Mouse (Mus musculus) kidney, embryonic 15.5 days (tissue): ENCODE measurements around the gene Thap4. TPM values are rescaled to one million over a fixed set of nuclear protein-coding genes. Genes with fewer than 3 reads are reported as not detected.

Source experiments
- ATAC-seq: fragments of 200-750 bp; cut with Nextera tagmentation; replicated peaks from 2 replicates; pipeline ENCODE4 v1.8.0; 2017; ENCODE audit warnings: moderate TSS enrichment; ENCODE audit not compliant: low FRiP score
- H3K27ac ChIP-seq: fragments of 300-500 bp; sonication (generic); 2 replicates; pipeline ENCODE4 v1.5.1; 2015; ENCODE audit warnings: mild to moderate bottlenecking, inconsistent platforms
- H3K27me3 ChIP-seq: fragments of 300-500 bp; sonication (generic); 2 replicates; pipeline ENCODE4 v1.6.1; 2015; ENCODE audit warnings: inconsistent platforms
- H3K36me3 ChIP-seq: fragments of 300-500 bp; sonication (generic); 2 replicates; pipeline ENCODE4 v1.6.1; 2015; ENCODE audit warnings: inconsistent platforms
- H3K4me1 ChIP-seq: fragments of 300-500 bp; sonication (generic); 2 replicates; pipeline ENCODE4 v1.6.1; 2015; ENCODE audit warnings: inconsistent platforms
- H3K4me2 ChIP-seq: fragments of 300-500 bp; sonication (generic); 2 replicates; pipeline ENCODE4 v1.6.1; 2015; ENCODE audit warnings: moderate library complexity, mild to moderate bottlenecking, inconsistent platforms
- H3K4me3 ChIP-seq: fragments of 300-500 bp; sonication (generic); replicated peaks from 2 replicates; pipeline ENCODE4 v1.5.1; 2015; ENCODE audit warnings: mild to moderate bottlenecking, inconsistent platforms
- H3K9ac ChIP-seq: fragments of 300-500 bp; sonication (generic); 2 replicates; pipeline ENCODE4 v1.6.1; 2015; ENCODE audit warnings: mild to moderate bottlenecking, inconsistent platforms
- H3K9me3 ChIP-seq: fragments of 300-500 bp; sonication (generic); replicated peaks from 2 replicates; pipeline ENCODE4 v1.6.1; 2016; ENCODE audit warnings: inconsistent platforms
- WGBS: fragments of 180-500 bp; shearing (Covaris S2); methylation state at CpG from one replicate; pipeline ENCODE4 v1.1.7; 2015; ENCODE audit warnings: mixed read lengths; 5-methylcytosine and 5-hydroxymethylcytosine counted together
- polyA plus RNA-seq: library from polyadenylated mRNA; unstranded; fragments of >200 nt; fragmentation: Nextera tagmentation; extraction: Ambion mirVana; gene quantifications from 2 replicates; pipeline ENCODE4 v1.2.1, GENCODE M21; 2015

Thap4 gene
- polyA plus RNA-seq, 1 experiment from 2014 or later, result 63.7 TPM

- Histone ChIP-seq H3K4me3 (no peak overlapping the region), H3K27ac (no peak overlapping the region), H3K36me3 (no peaks in the 10 kb centered on the region), H3K4me1 (peaks cover 4% of the 10 kb centered on the region; the same call in 1 of the 2 replicates), H3K9ac (no peak overlapping the region), H3K4me2 (no peak overlapping the region), H3K9me3 (no peaks in the 10 kb centered on the region; the same call in 1 of the 2 replicates), H3K27me3 (no peaks in the 10 kb centered on the region)
- WGBS, result 68% methylated on average over 7 of the region's 7 CpGs
- ATAC-seq, result no peak
Measured at GRCm38 (mm10) chr1:93656325-93657024, 98.2 kb downstream of the Thap4 start.

GRCm38 (mm10) chr1:93654798-93655197, 99.9 kb downstream of the Thap4 start:
- Histone ChIP-seq H3K9me3 (no peaks in the 10 kb centered on the region; the same call in 1 of the 2 replicates), H3K4me1 (peaks cover 4% of the 10 kb centered on the region; the same call in 1 of the 2 replicates), H3K4me3 (no peak overlapping the region), H3K36me3 (no peaks in the 10 kb centered on the region), H3K4me2 (no peak overlapping the region), H3K27me3 (no peaks in the 10 kb centered on the region), H3K9ac (no peak overlapping the region), H3K27ac (0 out of 2 replicates have a peak overlapping the region, but pooled peaks have one; percentile 42)
- WGBS, result 61% methylated on average over 2 of the region's 2 CpGs
- ATAC-seq, result no peak

GRCm38 (mm10) chr1:93654275-93654674, 100.4 kb downstream of the Thap4 start:
- Histone ChIP-seq H3K4me1 (peaks cover 4% of the 10 kb centered on the region; the same call in 1 of the 2 replicates), H3K9ac (no peak overlapping the region), H3K36me3 (no peaks in the 10 kb centered on the region), H3K27ac (peak overlapping the region; percentile 42; the same call in 1 of the 2 replicates), H3K4me2 (no peak overlapping the region), H3K9me3 (no peaks in the 10 kb centered on the region; the same call in 1 of the 2 replicates), H3K27me3 (no peaks in the 10 kb centered on the region), H3K4me3 (no peak overlapping the region)
- no peak for ATAC-seq
- 29% methylated on average over 2 of the region's 2 CpGs for WGBS

Other genes starting within 250 kb of the Thap4 start
- gene Farp2, start 242.8 kb downstream of the Thap4 start, polyA plus RNA-seq, result 7.9 and 9.2 TPM in 2 replicates
- gene Stk25, start 96.2 kb downstream of the Thap4 start, polyA plus RNA-seq, result 169 and 180 TPM in 2 replicates
- 79.2 and 92.8 TPM in 2 replicates for gene Bok, start 69.2 kb downstream of the Thap4 start, polyA plus RNA-seq
- 86.5 and 88.1 TPM in 2 replicates for gene Atg4b, start 3.4 kb downstream of the Thap4 start, polyA plus RNA-seq
- gene Dtymk, start 47.1 kb upstream of the Thap4 start, polyA plus RNA-seq, result 251 and 258 TPM in 2 replicates
- gene Ing5, start 49.1 kb upstream of the Thap4 start, polyA plus RNA-seq, result 19.0 and 19.3 TPM in 2 replicates
- 14.1 and 16.5 TPM in 2 replicates for gene D2hgdh, start 70.0 kb upstream of the Thap4 start, polyA plus RNA-seq
- gene Gal3st2, start 106.4 kb upstream of the Thap4 start, polyA plus RNA-seq, result 0.34 TPM in 1 of 2 replicates, not detected in the other
- gene Gal3st2b, start 163.4 kb upstream of the Thap4 start, polyA plus RNA-seq, result not detected in 2 replicates
- gene Gal3st2c, start 235.6 kb upstream of the Thap4 start, polyA plus RNA-seq, result not detected in 2 replicates